Mouse (Mus musculus) lung, postnatal 25 days (tissue): ENCODE results near the gene Mamstr.
"Not testable (repeated sequence)": the region's sequence is repeated elsewhere in the genome, so short reads cannot be mapped to it uniquely, and the experiment has no call there.

ENCODE experiments used
- DNase-seq: peaks from one replicate; pipeline ENCODE4 v3.0.0; 2022; ENCODE audit warnings: low spot score

The Mamstr gene

DNA sequence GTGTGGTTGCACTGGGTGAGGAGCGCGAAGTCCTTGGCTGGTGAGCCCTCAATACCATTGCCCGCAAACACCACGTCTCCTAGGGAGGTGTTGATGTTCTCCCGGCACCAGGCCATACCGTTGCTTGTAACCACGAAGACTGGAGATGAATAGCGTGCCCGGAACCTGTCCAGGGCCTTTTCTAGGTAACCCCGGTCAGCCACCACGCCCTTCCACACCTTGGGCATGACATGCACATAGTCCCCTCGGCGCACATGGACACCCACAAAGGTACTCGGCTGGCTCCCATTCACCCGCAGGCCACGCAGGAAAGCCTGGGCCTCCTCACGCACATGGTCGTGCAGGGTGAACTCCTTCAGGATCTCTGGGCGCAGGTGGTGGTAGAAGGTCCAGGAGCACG, 10.7 kb downstream of the Mamstr start:
- not testable (repeated sequence) for DNase-seq

DNA sequence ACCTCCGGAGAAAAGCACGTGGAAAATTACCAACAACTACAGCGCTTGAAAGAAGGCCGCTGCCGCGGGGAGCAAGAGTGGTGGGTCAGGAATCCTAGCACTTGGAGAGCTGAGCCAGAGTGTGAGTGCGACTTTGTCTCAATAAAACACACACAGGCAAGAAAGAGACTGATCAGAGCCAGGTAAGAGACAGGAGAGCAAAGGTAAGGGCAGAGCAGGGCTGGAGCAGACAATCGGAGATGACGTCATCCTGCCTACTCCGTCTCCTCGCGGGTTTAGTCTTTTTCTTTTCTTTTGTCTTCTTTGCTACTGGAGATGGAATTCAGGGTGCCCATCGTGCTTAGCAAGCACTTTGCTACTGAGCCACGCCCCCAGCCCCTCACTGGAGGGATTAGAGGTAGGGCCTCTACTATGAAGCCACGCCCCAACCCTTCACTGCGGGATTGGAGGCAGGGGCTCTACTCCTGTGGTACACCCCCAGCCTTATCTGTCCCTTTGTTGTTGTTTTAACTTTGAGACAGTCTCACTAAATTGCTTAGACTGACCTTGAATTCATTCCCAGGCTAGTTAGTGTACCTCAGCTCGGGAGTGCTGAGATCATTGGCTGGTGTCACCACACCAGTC, 14.8 kb downstream of the Mamstr start:
- DNase-seq, result no peak

DNA sequence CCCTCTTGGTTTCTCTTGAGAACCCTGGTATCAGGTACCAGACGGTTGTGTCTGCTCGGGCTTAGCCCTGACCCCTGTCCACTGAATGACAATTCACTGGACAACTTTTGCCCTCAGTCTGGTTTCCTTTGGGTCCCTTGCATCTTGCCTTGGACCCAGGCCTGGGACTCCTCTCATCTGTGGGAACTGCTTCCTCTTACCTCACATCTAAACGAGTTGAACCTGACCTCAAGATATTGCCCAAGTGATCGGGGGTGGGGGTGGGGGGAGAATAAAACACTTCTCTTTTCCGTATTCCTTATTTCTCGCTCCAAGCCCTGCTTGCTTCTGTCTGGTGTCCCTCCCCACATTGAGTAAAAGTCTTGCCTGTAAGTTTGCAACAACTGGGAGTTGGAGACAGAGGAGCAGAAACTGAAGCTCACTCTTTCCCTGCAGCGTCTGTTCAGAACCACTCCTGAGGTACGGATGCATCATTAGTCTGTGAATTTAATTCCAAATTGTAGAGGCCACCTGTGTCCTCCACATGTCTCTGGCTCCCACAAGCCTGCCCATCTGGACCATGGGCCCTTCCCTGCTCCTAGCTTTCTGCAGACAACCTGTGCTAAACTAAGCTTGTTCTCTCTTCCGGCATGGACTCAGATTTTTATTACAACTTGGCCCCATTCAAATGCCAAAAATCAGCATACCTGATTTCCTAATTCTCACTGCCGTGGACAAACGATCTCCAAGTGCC, 21.1 kb downstream of the Mamstr start:
- DNase-seq, result no peak

DNA sequence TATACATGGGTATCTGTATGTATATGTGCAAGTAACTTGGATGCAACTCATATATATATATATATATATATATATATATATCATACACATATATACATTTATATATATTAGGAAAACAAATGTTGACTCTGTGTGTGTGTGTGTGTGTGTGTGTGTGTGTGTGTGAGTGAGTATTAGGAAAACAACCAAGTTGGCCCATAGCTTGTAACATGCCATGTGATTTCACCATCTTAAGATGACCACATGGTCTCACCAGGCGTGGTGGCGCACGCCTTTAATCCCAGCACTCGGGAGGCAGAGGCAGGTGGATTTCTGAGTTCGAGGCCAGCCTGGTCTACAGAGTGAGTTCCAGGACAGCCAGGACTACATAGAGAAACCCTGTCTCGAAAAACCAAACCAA, 21.9 kb downstream of the Mamstr start:
- DNase-seq, result not testable (repeated sequence)

DNA sequence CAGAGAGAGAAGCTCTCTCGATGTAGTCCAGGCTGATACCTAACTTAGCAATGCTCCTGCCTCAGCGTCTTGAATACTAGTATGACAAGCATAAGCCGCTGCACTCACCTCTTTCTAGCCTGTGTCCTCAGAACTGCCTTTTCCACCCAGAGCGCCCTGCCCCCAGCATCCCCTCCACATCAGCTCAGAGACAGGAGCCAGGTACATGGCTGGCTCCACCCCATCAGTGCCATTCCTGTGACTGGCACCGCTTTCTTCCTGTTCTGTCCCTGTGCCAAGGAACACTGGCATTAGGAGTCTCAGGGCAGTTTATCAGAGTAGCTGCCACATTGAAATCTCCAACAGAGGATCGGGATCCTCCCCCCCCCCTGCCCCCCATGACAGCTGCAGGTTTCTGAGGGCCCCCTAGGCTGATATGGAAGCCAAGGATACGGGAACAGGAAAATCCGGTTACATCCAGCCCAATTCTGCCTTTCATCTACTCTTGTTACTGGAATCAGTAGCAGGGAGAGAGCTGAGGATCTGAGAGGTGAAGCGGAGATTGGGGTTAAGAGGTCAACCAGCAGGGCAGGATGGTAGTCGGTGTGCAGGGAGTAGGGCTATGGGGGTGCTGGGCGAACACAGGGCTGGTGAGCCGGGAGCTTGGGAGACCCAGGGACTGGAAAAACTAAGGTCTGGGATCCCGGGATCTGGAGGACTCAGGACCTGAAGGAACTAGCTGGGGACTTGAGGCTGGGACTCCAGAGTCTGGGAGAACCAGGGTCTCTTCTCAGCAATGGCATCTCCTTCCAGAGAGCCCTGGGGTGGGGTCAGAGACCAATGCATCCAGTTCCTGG, 25.7 kb downstream of the Mamstr start:
- DNase-seq, result no peak

DNA sequence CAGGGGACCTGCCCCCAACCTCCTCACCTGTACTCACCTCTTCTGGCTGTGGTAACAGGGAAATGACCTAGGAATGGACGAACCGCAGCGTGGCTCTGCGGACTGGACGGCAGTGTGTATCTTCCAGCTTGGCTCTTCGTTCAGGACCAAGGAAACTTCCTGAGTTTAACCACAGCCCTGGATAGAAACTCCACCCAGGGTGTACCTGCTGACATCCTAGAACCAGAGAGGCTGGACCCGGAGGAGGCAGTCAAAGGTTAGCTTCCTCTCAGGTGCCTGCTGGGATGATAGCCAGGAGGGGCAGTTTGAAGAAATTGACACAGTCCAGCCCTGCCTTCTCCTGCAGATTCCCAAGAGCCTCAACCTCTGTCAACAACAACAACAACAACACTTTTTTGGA, 26.4 kb downstream of the Mamstr start, which contains the start of gene Fut2:
Gene Fut2 (minus strand): TSS at position 234 of the 400 bp plus-strand sequence.
- DNase-seq, result no peak

DNA sequence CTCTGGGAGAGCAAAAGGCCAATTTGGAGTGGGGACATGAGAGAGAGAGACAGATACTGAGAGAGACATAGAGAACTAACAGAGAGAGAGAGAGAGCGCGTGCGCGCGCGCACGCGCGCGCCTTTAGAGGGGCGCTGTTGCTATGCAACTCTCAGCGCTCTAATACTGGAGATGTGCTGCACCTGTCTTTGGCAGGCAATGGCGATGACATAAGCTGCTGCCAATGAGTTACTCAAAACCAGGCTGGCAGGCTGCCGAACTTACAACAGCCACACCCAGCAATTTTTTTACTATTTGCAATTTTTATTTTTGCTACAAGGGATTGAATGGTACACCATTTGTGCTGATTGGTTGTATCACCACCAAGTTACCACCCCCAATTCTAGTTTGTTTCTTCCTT, 28.0 kb downstream of the Mamstr start:
- DNase-seq, result no peak

DNA sequence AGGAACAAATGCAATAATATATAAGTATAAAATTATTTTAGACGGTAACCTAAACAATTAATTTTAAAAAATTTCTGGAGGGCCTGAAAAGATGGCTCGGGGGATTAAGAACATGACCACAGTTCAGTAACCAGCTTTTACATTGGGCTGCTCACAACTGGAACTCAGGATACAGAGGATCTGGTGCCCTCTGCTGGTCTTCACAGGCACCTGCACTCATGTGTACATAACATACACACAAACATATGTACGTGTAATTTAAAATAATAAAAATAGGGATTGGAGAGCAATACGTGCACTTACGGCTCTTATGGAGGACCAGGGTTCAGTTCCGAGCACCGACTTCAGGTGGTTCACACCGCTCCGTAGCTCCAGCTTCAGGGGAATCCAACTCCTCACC, 29.1 kb downstream of the Mamstr start:
- DNase-seq, result no peak

DNA sequence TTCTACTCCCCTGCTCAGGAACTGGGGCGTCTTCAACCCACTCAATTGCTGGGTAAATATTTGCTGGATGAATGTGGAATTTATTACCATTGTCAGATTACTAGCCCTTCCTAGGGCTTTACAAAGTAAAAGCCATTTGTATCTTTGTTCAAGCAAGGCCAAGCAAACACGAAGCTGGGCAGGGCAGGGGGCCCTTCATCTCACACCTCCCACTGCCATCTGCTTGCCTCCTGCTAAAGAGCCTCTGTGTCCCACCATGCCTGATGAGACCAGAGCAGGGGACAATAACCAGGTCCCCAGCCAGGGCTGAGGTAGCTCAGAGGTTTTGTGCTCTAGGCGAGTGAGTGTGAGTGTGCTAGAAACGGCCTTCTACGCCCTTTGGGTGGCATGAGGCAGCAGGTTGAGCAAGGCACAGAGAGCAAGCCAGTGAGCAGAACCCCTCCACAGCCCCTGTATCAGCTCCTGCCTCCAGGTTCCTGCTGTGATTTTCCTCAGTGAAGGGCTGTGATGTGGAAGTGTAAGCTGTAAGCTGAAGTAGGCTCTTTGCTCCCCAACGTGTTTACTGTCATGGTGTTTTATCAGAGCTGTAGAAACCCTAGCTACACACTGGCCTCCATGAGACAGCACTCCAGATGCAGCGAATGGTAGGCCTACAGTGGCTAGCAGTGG, 38.0 kb downstream of the Mamstr start:
- DNase-seq, result no peak

DNA sequence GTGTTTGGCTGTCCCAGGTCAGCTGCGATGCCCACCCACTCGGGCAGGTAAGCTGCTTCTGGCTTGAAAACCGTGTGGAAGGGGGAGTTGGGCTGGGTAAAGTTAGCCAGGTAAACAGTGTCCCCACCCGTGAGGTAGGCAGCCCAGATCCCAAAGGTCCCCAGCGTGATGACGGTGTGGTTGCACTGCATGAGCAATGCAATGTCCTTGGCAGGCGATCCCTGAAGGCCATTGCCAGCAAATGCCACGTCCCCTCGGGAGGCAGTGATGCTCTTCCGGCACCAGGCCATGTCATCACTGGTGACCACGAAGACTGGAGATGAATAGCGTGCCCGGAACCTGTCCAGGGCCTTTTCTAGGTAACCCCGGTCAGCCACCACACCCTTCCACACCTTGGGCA, 38.7 kb downstream of the Mamstr start:
- DNase-seq, result no peak

DNA sequence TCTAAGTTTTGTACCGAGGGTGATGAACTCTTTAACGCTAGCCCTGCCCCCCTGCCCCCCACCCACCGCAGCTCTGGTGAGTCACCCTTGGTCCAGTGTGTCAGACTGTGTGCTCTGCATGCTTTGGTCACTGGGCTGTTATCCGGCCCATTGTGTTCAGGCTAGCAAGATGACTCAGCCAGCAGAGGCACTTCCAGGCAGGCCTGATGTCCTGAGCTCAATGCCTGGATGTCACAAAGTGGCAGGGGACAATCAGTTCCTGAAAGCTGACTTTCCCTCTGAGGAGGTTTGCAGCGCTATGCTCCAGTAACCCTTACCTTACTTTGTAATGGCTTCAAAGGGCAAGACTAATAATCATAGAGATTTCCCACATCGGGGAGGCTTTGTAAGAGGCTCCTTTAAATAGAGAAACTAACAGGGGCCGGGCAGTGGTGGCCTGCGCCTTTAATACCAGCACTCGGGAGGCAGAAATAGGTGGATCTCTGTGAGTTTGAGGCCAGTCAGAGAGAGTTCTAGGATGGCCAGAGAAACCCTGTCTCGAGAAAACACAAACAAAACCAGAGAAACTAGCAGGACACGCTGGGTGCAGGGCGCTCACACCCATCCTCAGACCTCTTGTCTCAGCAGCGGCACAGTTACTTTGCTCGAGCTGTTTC, 40.3 kb downstream of the Mamstr start:
- DNase-seq, result peak; percentile 75

DNA sequence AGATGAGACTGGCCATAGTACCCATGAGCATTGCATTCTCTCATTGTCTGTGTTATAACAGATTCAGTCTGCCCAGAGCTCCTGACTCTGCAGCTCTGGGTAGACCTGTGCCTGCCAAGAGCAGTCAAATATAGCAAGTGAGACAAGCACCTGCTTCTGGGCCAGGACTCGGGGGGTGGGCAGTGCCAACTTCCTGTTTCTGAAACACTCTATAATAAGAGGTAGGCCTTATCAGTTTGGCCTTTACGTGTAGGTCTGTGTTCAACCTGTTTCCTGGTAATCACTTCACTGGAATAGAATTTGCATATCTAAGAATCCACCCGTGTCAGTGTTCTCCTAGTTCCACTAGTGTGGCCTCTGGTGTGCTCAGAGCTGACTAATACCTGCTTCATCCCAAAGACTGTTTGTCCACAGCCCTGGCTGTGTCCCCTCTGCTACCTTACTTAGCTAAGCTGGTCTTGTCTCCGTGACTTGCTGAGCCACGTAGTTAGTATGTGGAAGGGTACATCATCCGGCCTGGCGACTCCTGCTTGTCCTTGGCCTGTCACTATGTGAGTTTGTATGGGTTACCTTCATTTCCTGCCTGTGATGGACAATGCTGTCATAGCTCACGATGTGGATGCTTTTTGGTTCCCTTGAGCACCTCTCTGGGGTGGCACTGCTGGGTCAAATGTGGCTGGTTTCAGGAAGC, 41.4 kb downstream of the Mamstr start:
- DNase-seq, result peak; percentile 74

DNA sequence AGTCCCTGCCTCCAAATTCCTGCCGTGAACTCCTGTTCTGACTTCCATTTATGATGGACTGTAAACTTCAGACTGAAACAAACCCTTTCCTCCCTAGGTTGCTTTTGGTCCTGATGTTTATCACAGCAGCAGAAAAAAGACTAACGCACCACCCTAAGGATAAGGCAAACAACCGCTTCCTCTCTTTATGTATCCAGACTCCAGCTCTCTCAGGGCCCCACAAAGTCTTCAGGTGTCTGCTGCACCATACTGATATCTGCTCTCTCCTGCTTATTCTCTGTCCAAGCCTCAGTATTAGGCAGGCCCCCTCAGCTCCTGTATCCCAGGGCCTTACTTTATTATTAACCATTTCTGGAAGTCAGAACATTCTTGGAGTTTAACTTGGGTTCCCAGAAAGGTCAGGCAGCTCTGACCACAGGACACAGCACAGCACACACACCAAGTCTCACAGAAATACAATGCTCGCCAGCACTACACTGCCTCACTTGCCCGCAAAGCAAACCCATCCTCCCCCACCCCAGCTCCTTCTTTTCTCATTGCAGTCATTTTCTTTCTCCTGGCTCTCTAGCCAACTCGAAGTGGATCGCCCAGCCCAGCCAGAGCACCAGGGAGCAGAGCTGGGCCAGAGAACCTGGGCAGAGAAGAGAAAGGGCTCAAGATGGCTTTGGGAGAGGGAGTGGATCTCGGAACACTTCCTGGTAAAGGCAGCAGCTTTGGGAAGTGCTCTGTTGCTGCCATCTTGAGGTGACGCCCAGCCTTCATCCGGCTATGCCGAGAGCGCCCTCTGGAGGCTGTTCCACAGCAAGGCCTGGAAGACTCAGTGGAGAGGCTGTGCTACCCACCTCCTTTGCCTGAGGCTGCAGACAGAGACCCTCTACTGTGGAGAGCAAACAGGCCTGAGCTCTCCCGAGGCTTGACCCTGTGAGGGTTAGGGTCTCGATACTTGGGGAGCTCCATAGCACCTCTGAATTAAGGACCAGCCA, 42.7 kb downstream of the Mamstr start:
- peak; percentile 92 for DNase-seq

DNA sequence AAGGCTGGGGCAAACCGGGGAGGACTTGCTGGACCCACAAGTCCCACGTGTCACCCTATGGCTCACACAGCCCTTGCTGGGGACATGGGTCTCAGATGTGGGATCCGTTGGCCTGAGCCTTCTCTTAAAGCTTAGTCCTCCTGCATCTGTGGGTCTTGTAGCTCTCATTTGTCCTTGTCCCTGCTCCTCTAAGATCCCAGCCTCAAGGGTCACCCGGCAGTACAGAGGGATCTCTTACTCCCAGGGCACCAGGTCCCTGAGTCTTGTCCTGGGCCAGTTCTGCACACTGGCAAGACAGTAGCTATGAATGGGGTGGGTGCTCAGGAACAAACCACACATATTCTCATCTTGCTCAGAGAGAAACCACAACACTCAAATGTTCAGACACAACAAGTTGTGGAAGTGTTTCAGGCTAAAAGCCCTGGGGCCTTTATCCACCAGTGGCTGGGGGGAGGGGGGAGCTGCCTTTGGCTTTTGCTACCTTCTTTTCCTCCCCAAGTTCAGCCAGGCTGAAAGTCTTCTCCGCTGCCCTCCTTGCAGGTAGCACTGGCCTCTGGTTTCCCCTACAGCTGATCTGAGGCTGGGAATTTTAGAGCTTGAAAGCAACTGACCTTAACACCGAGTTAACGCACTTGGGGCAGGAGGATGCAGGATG, 43.7 kb downstream of the Mamstr start, which contains the start of gene Ntn5:
Gene Ntn5 (plus strand): TSS at position 627 of the 655 bp plus-strand sequence.
- no peak for DNase-seq

DNA sequence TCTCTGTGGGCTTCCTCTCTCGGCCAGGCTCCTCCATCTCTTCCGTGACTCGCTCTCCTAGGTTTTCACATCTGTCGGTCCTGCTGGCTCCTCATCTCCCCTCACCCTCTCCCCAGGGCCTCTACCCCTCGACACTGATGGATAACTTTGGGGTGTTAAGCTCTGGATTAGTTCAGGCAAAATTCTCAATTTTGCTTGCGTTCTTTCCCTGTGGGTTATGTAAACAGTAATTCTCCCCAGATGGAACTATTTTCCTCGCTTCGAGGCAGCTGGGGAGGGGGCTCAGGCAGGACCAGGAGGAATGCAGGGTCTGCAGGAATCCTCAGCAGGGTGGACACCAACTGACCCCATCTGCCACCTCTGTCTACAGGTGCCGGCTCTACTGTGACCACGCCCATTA, 46.0 kb downstream of the Mamstr start:
- no peak for DNase-seq

DNA sequence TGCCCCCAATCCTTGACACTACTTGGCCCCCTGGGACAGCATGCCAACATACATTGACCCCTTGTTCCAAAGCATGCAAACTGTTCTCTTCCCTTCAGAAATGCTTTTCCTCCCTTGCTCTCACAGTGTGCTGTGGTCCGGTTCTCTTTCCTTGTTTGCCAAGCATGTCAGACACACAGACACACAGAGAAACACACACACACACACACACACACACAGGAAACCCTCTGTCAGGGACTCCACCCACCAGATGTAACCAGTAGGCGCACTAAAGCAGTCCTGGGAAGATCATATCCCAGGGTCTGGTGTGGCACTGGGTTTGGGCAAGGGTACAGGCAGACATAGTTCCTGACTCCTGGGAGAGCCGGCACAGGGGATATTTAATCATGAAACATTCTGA, 47.1 kb downstream of the Mamstr start:
- DNase-seq, result no peak

DNA sequence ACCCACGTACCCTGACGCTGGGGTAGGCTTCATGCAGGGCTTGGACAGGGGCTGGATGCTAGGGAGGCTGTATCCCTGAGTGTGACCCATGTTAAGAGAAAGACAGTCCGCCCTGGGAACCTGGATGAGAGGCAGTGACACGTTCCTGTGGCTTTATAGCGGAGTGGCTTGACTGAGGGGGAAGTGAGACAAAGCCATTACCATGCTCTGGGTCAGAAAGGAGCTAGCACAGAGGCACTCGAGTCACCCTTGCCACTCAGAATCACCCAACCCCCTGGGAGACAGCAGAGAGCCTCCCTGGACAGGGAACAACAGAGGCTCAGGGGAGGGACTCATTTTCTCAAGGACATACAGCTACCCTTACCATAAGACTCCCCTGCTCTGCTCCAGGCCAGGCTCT, 49.3 kb downstream of the Mamstr start:
- DNase-seq, result no peak

DNA sequence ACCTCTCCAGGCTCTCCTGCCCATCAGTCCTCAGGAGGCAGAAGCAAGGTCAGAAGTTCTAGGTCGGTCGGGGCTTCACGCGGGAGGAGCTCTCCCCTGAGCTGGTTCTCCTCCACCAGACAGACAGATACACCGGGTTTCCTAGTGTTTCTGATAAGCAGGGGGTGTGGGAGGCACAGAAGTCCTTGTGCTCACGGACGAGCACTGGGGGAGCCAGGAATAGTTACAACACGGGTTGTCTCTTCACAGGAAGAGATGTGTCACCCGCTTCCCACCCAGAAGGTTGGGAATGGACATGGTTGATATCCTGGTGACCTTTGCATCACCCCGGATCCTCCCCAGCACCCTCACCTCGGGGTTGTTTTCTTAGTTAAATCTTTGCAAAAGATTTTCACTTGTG, 50.0 kb downstream of the Mamstr start:
- no peak for DNase-seq

DNA sequence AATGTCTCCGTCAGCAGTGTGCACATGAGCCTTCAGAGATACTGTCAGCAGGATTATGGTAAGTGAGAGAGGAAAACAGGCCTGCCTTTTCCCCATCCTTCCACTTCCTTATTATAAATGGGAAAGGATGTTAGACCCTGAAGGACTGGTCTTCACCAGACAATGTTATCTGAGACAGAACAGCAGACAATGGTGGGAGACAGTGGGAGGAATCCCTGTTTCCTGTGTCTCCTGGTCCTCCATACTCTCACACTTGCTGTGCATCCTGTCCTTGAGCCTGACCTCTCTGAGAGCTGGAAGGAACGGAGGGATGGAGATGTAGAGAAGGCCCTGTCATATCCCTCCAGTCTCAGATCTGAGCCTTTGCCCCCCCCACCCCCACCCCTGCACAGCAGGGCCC, 52.6 kb downstream of the Mamstr start:
- no peak for DNase-seq
